Mouse (Mus musculus): ENCODE measurements around the gene Trim9. TPM values are rescaled to one million over a fixed set of nuclear protein-coding genes. Genes with fewer than 3 reads are reported as not detected.

Gene Trim9
- polyA plus RNA-seq, 1 experiment, result not detected

DNA sequence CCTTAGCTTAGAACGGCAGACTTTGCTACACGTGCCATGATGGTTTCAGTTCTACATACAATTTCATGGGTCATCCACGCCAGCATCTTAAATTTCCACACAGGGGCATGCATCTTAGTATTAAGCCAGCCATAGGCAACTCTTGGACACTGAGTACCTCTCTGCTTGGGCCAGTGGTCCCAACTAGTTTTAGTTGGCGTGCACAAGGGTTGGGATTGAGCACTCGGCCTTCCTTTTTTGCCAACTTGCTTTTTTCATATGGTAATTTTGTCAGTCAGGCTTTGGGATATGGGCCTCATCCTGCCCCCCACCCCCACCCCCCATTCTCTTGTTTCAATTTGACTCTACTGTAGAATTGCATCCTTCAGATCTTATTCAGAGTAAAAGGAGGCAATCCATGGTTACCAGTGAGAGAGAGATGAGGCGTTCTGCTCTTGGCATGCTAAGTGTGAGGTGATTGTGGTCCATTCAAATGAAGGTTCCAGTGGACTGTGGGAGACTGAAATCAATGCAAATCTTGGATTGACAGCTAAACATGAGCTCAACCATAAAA lies 14.1 kb downstream of the Trim9 start:
- Histone ChIP-seq H3K27ac (ENCODE audit: insufficient read depth, low read length) (no peak overlapping the region), H3K27me3 (ENCODE audit: control insufficient read depth, insufficient read depth, low read length, poor library complexity, severe bottlenecking) (no peaks in the 10 kb centered on the region), H3K4me3 (ENCODE audit: low read depth, low read length) (no peak overlapping the region), H3K9me3 (replicated peaks; ENCODE audit: control insufficient read depth, insufficient read depth, low read length, poor library complexity, severe bottlenecking) (no peaks in the 10 kb centered on the region), H3K36me3 (ENCODE audit: control insufficient read depth, insufficient read depth, low read length, poor library complexity, severe bottlenecking) (no peaks in the 10 kb centered on the region), H3K4me1 (ENCODE audit: control insufficient read depth, insufficient read depth, low read length) (no peaks in the 10 kb centered on the region), H3K9ac (ENCODE audit: low read depth, poor library complexity, severe bottlenecking) (no peak overlapping the region)
- no peak for TF ChIP-seq CTCF (IDR thresholded peaks at IDR 0.05; ENCODE audit: low read depth, low read length)

DNA sequence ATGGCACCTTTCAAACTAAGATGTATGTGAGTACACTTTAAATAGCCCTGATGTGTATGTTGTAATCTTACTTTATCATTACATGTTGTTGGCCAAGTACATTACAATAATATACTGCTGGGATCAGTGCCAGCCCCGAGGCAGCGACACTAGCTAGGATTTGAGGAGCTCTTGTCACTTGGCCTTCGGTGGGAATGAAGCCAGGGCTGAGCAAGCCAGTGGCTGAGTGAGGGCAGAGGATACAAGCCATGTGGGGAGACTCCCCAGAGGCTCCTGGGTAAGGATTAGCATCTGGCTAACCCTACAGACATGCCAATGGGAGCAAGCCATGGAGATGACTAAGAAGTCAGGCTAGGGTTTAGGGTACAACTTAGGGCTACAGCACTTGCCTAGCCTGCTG lies 18.4 kb downstream of the Trim9 start:
- TF ChIP-seq CTCF (IDR thresholded peaks at IDR 0.05; ENCODE audit: low read depth, low read length) (no peak), EP300 (IDR thresholded peaks at IDR 0.05; ENCODE audit: insufficient read depth, low read depth, low read length) (no peak), POLR2A (IDR thresholded peaks at IDR 0.05; ENCODE audit: insufficient read depth, low read length) (no peak)
- Histone ChIP-seq H3K9me3 (replicated peaks; ENCODE audit: control insufficient read depth, insufficient read depth, low read length, poor library complexity, severe bottlenecking) (no peaks in the 10 kb centered on the region), H3K4me1 (ENCODE audit: control insufficient read depth, insufficient read depth, low read length) (no peaks in the 10 kb centered on the region), H3K36me3 (ENCODE audit: control insufficient read depth, insufficient read depth, low read length, poor library complexity, severe bottlenecking) (no peaks in the 10 kb centered on the region), H3K9ac (ENCODE audit: low read depth, poor library complexity, severe bottlenecking) (no peak overlapping the region), H3K27ac (ENCODE audit: insufficient read depth, low read length) (no peak overlapping the region), H3K4me3 (ENCODE audit: low read depth, low read length) (no peak overlapping the region), H3K27me3 (ENCODE audit: control insufficient read depth, insufficient read depth, low read length, poor library complexity, severe bottlenecking) (no peaks in the 10 kb centered on the region)

DNA sequence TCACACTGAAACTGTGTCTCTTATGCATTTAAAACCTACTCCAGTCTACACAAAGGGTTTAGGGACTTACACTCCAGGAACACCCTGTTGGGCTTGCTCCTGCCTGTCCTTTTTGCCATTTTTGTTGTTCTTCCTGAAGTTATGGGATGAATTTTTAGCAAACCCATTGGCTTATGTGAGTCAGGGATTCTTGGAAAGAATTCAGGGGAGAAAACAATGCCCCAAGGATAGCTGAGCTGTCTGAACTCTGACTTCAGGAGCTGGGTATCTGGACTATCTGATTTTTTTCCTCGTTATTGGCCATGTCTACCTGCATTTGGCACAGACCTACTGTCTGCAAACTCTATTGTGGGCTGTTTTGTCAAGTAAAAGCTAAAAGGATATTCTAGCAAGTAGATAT lies 20.5 kb downstream of the Trim9 start:
- Histone ChIP-seq H3K4me3 (ENCODE audit: low read depth, low read length) (no peak overlapping the region), H3K36me3 (ENCODE audit: control insufficient read depth, insufficient read depth, low read length, poor library complexity, severe bottlenecking) (no peaks in the 10 kb centered on the region), H3K9me3 (replicated peaks; ENCODE audit: control insufficient read depth, insufficient read depth, low read length, poor library complexity, severe bottlenecking) (no peaks in the 10 kb centered on the region), H3K4me1 (ENCODE audit: control insufficient read depth, insufficient read depth, low read length) (no peaks in the 10 kb centered on the region), H3K27ac (ENCODE audit: insufficient read depth, low read length) (no peak overlapping the region), H3K27me3 (ENCODE audit: control insufficient read depth, insufficient read depth, low read length, poor library complexity, severe bottlenecking) (no peaks in the 10 kb centered on the region), H3K9ac (ENCODE audit: low read depth, poor library complexity, severe bottlenecking) (no peak overlapping the region)
- no peak for TF ChIP-seq CTCF (IDR thresholded peaks at IDR 0.05; ENCODE audit: low read depth, low read length)
- no peak for TF ChIP-seq EP300 (IDR thresholded peaks at IDR 0.05; ENCODE audit: insufficient read depth, low read depth, low read length)
- TF ChIP-seq POLR2A (IDR thresholded peaks at IDR 0.05; ENCODE audit: insufficient read depth, low read length), result no peak

- H3K9ac ChIP-seq (ENCODE audit: low read depth, poor library complexity, severe bottlenecking), result no peak overlapping the region
- no peak overlapping the region for H3K4me3 ChIP-seq (ENCODE audit: low read depth, low read length)
- no peaks in the 10 kb centered on the region for H3K9me3 ChIP-seq (replicated peaks; ENCODE audit: control insufficient read depth, insufficient read depth, low read length, poor library complexity, severe bottlenecking)
- TF ChIP-seq EP300 (IDR thresholded peaks at IDR 0.05; ENCODE audit: insufficient read depth, low read depth, low read length) (no peak), CTCF (IDR thresholded peaks at IDR 0.05; ENCODE audit: low read depth, low read length) (no peak), POLR2A (IDR thresholded peaks at IDR 0.05; ENCODE audit: insufficient read depth, low read length) (no peak)
- no peak overlapping the region for H3K27ac ChIP-seq (ENCODE audit: insufficient read depth, low read length)
- H3K36me3 ChIP-seq (ENCODE audit: control insufficient read depth, insufficient read depth, low read length, poor library complexity, severe bottlenecking), result no peaks in the 10 kb centered on the region
- no peaks in the 10 kb centered on the region for H3K4me1 ChIP-seq (ENCODE audit: control insufficient read depth, insufficient read depth, low read length)
- H3K27me3 ChIP-seq (ENCODE audit: control insufficient read depth, insufficient read depth, low read length, poor library complexity, severe bottlenecking), result no peaks in the 10 kb centered on the region
Measured at GRCm38 (mm10) chr12:70326393-70326792, 21.0 kb downstream of the Trim9 start.

- H3K4me3 ChIP-seq (ENCODE audit: low read depth, low read length), result no peak overlapping the region
- H3K9ac ChIP-seq (ENCODE audit: low read depth, poor library complexity, severe bottlenecking), result no peak overlapping the region
- H3K27ac ChIP-seq (ENCODE audit: insufficient read depth, low read length), result no peak overlapping the region
- TF ChIP-seq POLR2A (IDR thresholded peaks at IDR 0.05; ENCODE audit: insufficient read depth, low read length) (no peak), CTCF (IDR thresholded peaks at IDR 0.05; ENCODE audit: low read depth, low read length) (no peak), EP300 (IDR thresholded peaks at IDR 0.05; ENCODE audit: insufficient read depth, low read depth, low read length) (no peak)
- no peaks in the 10 kb centered on the region for H3K9me3 ChIP-seq (replicated peaks; ENCODE audit: control insufficient read depth, insufficient read depth, low read length, poor library complexity, severe bottlenecking)
- no peaks in the 10 kb centered on the region for H3K27me3 ChIP-seq (ENCODE audit: control insufficient read depth, insufficient read depth, low read length, poor library complexity, severe bottlenecking)
- H3K4me1 ChIP-seq (ENCODE audit: control insufficient read depth, insufficient read depth, low read length), result no peaks in the 10 kb centered on the region
- H3K36me3 ChIP-seq (ENCODE audit: control insufficient read depth, insufficient read depth, low read length, poor library complexity, severe bottlenecking), result no peaks in the 10 kb centered on the region
Measured at GRCm38 (mm10) chr12:70325826-70326225, 21.6 kb downstream of the Trim9 start.

GRCm38 (mm10) chr12:70322790-70323189 lies 24.6 kb downstream of the Trim9 start:
- H3K36me3 ChIP-seq (ENCODE audit: control insufficient read depth, insufficient read depth, low read length, poor library complexity, severe bottlenecking), result no peaks in the 10 kb centered on the region
- H3K4me3 ChIP-seq (ENCODE audit: low read depth, low read length), result no peak overlapping the region
- TF ChIP-seq CTCF (IDR thresholded peaks at IDR 0.05; ENCODE audit: low read depth, low read length), result no peak
- TF ChIP-seq POLR2A (IDR thresholded peaks at IDR 0.05; ENCODE audit: insufficient read depth, low read length), result no peak
- TF ChIP-seq EP300 (IDR thresholded peaks at IDR 0.05; ENCODE audit: insufficient read depth, low read depth, low read length), result no peak
- H3K9me3 ChIP-seq (replicated peaks; ENCODE audit: control insufficient read depth, insufficient read depth, low read length, poor library complexity, severe bottlenecking), result no peaks in the 10 kb centered on the region
- H3K27me3 ChIP-seq (ENCODE audit: control insufficient read depth, insufficient read depth, low read length, poor library complexity, severe bottlenecking), result no peaks in the 10 kb centered on the region
- no peak overlapping the region for H3K27ac ChIP-seq (ENCODE audit: insufficient read depth, low read length)
- H3K9ac ChIP-seq (ENCODE audit: low read depth, poor library complexity, severe bottlenecking), result no peak overlapping the region
- no peaks in the 10 kb centered on the region for H3K4me1 ChIP-seq (ENCODE audit: control insufficient read depth, insufficient read depth, low read length)
